Mouse (Mus musculus) E14TG2a.4 (cell line): ENCODE results near the gene Pkn1.

Experiments
- H3K27me3 ChIP-seq: 2 replicates; pipeline ENCODE4 v1.6.1; 2014; ENCODE audit warnings: low read length, control low read depth; ENCODE audit not compliant: insufficient read depth
- H3K36me3 ChIP-seq: 2 replicates; pipeline ENCODE4 v1.6.1; 2014; ENCODE audit warnings: low read length, control low read depth; ENCODE audit not compliant: insufficient read depth
- H3K4me1 ChIP-seq: replicated peaks from 2 replicates; pipeline ENCODE4 v1.6.1; 2014; ENCODE audit warnings: low read depth, low read length, control low read depth
- H3K4me3 ChIP-seq: replicated peaks from 2 replicates; pipeline ENCODE4 v1.5.1; 2014; ENCODE audit warnings: mild to moderate bottlenecking, low read length
- H3K9me3 ChIP-seq: 2 replicates; pipeline ENCODE4 v1.6.1; 2014; ENCODE audit warnings: low read length, control low read depth
- CTCF ChIP-seq: conservative IDR thresholded peaks from 2 replicates; pipeline ENCODE4 v1.5.1; 2014; ENCODE audit warnings: low read length
- NANOG ChIP-seq: IDR thresholded peaks from 2 replicates; pipeline ENCODE4 v1.6.1; 2014; ENCODE audit warnings: borderline replicate concordance, low read length, mixed read lengths
- POU5F1 ChIP-seq: IDR thresholded peaks from 2 replicates; pipeline ENCODE4 v1.6.1; 2014; ENCODE audit warnings: low read length, borderline replicate concordance

Pkn1 gene

DNA sequence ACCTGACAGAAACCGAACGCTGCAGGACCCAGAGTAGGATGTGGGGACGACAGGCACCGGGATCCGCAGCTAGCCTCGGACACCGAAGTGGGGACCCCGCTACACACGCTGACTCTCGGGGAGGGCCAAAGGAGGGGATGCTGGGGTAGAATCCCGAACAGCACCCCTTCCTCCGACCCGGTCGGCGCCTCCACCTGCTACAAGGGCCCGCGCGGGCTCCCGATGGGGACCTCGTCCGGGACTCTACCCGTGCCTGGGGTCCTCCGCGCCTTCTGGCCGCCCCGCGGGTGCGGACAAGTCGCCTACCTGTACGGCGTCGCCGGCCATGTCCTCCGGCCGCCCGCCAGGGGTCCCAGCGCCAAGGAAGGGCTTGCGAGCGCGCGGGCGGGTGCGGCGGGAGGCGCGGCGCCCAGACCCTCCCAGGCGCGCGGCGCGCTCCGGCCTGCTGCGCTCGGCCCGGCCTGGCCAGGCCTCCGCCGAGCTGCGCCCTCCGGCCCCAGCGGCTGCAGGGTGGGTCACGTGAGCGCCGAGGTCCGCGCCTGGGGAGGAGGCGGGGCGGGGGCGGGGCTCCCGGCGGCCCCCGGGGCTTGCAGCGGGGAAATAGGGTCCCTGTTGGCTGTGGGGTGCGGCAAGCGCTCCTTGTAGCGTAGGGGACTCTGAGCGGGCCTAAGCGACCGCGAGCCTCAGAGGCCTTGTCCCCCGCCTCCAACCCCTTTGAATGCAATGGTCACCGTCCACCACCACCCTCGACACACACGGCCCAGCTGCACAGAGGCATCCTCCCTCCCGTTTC is at the start of gene Pkn1:
Gene Pkn1, minus strand, starts transcription at position 519 of the 793 bp plus-strand sequence.
- no peak for TF ChIP-seq CTCF
- no peak for TF ChIP-seq NANOG
- TF ChIP-seq POU5F1 = no peak
- Histone ChIP-seq H3K9me3 (no peaks in the 10 kb centered on the region), H3K4me3 (peak within 1 kb of the TSS; percentile 91), H3K36me3 (no peaks in the 10 kb centered on the region), H3K27me3 (peaks cover 26% of the 10 kb centered on the region), H3K4me1 (peaks cover 43% of the 10 kb centered on the region)

DNA sequence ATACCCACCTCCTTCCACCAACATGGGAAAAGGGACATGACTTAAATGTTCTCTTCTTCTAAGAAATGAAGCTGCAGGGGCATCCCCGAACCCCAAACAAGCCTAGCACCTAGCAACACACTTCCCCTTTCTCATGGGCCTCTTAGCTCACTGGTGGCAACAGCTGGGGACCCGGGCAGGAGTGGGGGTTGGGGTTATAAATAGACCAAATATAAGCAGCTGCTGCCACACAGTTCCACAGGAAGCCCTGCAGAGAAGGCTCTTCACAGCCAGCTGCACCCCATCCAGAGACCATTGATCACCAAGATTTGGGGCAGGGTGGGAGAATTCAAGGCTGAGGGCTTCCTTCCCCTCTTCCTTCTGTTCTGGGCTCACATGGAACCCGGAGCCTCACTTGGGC is 49.7 kb upstream of the Pkn1 start:
- Histone ChIP-seq H3K4me1 (peaks cover 52% of the 10 kb centered on the region), H3K4me3 (0 out of 2 replicates have a peak overlapping the region, but pooled peaks have one; percentile 13), H3K36me3 (no peaks in the 10 kb centered on the region), H3K27me3 (peaks cover 38% of the 10 kb centered on the region), H3K9me3 (no peaks in the 10 kb centered on the region)
- no peak for TF ChIP-seq POU5F1
- TF ChIP-seq CTCF = no peak
- no peak for TF ChIP-seq NANOG

DNA sequence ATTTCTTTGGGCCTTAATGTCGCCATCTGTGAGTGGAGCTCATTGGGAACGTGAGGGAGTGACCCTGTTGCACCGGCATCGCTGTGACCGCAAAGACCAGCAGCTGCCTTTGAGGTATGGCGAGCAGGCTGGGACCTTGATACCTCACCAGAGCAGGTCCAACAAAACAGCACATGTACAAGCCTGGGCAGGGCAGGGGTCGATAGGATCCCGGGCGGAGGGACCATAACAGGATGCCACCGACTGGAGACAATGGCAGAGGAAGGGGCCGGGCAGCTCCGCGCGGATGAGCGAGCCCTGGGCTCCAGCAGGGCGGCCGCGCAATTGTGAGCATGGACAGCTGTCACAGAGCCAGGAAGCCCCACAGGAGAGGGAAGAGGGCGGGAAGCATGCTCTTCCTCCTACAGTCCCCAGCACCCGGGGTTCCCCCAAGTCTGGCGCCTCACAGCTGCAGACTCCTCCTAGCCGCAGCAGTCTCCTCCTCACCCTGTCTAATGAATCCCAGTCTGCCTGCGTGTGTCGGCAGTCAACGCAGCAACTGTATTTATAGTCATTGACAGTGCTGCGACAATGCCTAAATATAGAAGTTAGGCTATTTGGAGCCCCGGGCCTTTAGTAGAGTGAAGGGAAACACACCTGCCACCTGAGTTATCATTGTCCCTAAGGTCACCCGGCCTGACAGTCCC is 48.8 kb upstream of the Pkn1 start:
- no peaks in the 10 kb centered on the region for H3K36me3 ChIP-seq
- peaks cover 33% of the 10 kb centered on the region for H3K27me3 ChIP-seq
- H3K4me3 ChIP-seq = peak overlapping the region; percentile 75
- H3K4me1 ChIP-seq = peaks cover 55% of the 10 kb centered on the region
- TF ChIP-seq CTCF (no peak), NANOG (no peak), POU5F1 (no peak)
- no peaks in the 10 kb centered on the region for H3K9me3 ChIP-seq

DNA sequence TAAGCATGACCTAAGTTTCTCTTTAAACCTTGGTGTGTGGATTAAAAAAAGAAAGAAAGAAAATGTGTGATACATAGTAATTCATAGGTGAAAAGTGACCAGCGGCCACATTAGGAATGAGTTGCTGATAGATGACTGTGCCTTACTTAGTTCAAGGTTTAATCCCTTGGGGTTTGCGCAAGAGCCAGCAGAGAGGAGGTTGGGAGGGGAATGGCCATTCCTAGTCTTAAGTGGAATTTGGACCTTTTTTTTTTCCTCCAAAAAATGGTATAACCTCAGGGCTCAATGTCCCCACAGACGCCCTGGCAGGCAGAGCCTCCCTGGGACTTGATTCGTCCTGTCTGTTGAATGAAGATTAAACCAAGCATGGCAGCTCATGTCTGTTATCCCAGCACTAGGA is 45.1 kb upstream of the Pkn1 start:
- H3K36me3 ChIP-seq = no peaks in the 10 kb centered on the region
- H3K4me3 ChIP-seq = no peak overlapping the region
- H3K27me3 ChIP-seq = peaks cover 20% of the 10 kb centered on the region
- TF ChIP-seq NANOG (no peak), CTCF (no peak), POU5F1 (no peak)
- H3K4me1 ChIP-seq = peaks cover 73% of the 10 kb centered on the region
- H3K9me3 ChIP-seq = no peaks in the 10 kb centered on the region

DNA sequence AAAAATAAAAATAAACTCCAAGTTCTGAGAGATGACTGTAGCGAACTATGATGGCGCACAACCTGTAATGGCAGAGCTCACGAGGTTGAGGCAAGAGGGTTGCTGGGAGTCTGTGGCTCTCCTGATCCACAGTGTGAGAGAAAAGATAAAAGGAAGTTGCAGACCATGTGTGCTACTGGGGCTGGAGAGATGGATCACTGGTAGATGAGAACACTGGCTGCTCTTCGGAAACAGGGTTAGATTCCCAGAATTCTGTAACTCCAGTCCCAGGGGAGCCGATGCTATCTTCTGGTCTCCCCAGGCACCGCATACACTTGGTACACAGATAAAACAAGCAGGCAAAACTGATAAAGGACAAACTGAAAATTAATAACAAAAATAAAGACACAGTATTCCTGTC is 44.0 kb upstream of the Pkn1 start:
- H3K4me1 ChIP-seq = peaks cover 73% of the 10 kb centered on the region
- H3K9me3 ChIP-seq = no peaks in the 10 kb centered on the region
- no peak for TF ChIP-seq POU5F1
- TF ChIP-seq NANOG = no peak
- TF ChIP-seq CTCF = no peak

DNA sequence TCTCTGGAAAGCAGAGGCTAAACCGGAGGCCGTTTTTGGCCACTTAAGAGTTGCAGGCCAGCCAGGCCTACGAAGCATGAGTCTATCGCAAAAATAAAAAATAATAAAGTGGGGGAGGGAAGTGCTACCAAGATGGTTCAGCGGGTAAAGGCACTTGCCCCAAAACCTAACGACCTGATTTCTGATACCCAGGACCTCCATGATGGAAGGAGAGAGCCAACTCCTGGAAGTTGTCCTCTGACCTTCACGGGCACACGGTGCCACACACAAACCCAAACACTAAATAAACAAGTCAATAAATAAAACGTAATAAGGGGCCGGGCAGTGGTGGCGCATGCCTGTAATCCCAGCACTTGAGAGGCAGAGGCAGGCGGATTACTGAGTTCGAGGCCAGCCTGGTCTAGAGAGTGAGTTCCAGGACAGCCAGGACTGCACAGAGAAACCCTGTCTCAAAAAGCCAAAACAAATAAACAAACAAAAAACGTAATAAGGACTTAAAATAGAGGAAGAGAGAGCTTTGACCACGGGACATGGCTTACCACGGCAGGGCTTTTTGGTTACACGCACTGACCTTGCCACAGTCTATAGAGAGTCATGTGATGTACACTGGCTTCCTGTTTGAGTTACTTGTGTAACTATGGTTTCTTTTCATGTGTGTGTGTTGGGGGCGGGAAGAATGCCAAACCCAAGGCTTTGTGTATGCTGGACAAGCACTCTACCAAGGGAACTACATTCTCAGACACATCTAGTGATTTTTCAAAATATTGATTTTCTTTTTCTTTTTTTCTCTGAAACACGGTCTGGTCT is 43.1 kb upstream of the Pkn1 start:
- peak overlapping the region; percentile 85 for H3K4me3 ChIP-seq
- H3K36me3 ChIP-seq = peaks cover 5% of the 10 kb centered on the region
- no peaks in the 10 kb centered on the region for H3K9me3 ChIP-seq
- TF ChIP-seq NANOG (no peak), CTCF (no peak), POU5F1 (no peak)
- H3K27me3 ChIP-seq = 0 out of 2 replicates have a peak, but pooled peaks cover 2% of the 10 kb centered on the region
- peaks cover 74% of the 10 kb centered on the region for H3K4me1 ChIP-seq

More for the DNA sequence above, 44.0 kb upstream of the Pkn1 start:
- H3K36me3 ChIP-seq = no peaks in the 10 kb centered on the region; the same call in 1 of the 2 replicates
- peaks cover 9% of the 10 kb centered on the region for H3K27me3 ChIP-seq
- no peak overlapping the region for H3K4me3 ChIP-seq

DNA sequence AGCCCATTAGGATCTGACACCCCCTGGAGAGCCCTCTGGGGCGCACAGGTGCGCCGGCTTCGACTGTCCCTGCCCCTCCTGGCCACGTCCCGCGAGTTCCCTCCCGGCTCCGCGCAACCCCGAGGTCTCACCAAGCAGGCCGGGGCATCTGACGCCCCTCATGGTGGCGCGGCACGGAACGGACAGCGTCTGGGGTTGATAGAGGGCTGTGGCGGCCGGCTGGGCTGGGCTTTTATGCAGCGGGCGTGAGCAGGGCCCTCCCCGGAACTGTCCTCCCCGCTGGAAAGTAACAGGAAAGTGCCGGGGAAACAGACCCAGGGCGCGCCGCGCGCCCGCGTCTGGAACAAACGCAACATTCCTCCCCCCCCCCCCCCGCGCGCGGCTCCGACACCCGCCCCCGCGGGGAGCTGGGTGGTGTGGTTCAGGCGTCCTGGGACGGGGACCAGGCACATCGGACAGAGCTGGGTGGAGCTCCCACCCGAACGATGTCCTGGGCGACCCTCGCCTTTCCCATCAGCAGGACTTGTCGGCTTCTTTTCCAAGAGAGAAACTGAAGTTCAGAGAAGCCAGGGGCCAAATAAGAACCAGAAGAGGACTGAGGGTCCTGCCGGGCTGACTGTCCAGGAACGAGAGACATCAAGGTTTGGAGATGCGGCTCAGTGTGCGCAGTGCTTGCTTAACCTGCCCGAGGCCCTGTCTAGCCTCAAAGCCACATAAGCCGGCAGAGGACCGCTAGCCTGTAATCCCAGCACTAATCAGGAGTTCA is 42.2 kb upstream of the Pkn1 start, which contains the start of gene Adgre5:
Gene Adgre5, minus strand, starts transcription at position 351 of the 766 bp plus-strand sequence.
- H3K27me3 ChIP-seq = no peaks in the 10 kb centered on the region

DNA sequence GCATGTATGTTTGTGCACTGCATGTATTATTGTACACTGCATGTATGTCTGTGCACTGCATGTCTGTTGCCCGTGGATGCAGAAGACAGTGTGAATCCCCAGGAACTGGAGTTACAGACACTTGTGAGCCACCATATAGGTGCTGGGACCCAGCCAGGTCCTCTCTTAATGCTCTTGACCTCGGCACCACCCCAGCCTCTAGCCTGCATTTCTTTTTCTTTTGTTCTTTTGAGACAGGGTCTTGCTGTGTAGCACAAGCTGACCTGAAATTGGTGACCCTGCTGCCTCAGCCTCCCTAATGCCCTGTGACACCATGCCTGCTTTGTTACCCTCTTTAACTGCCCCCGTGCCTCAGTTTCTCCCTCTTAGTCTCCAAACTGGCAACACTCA is 41.6 kb upstream of the Pkn1 start:
- Histone ChIP-seq H3K4me3 (peak overlapping the region; percentile 85), H3K9me3 (no peaks in the 10 kb centered on the region), H3K4me1 (peaks cover 85% of the 10 kb centered on the region), H3K36me3 (peaks cover 20% of the 10 kb centered on the region), H3K27me3 (no peaks in the 10 kb centered on the region)
- TF ChIP-seq NANOG = no peak
- TF ChIP-seq CTCF = no peak
- no peak for TF ChIP-seq POU5F1

More for the DNA sequence above, 42.2 kb upstream of the Pkn1 start, which contains the start of gene Adgre5:
- peak within 1 kb of the TSS; percentile 85 for H3K4me3 ChIP-seq
- H3K9me3 ChIP-seq = no peaks in the 10 kb centered on the region
- TF ChIP-seq NANOG = no peak
- TF ChIP-seq CTCF = no peak
- H3K36me3 ChIP-seq = peaks cover 14% of the 10 kb centered on the region
- peaks cover 83% of the 10 kb centered on the region for H3K4me1 ChIP-seq
